In genomic region chr16:22531834-22532233, GRCm38 (mm10) we compare ENCODE assay signal across 11 mouse cellular contexts.
A peak's percentile ranks its signal among the peaks of the same experiment; 100 is the strongest.
DNase-seq lines count a peak whose midpoint lies in the region; ATAC-seq and TF ChIP-seq lines count a peak whose summit lies in the region.
"Had no signal": no experiment of that assay in that cellular context is flagged by ENCODE, and none has a peak within 500 bp of the region (broad histone marks: within the 10 kb centered on the region; RNA-seq: fewer than 3 reads in every experiment).

No protein-coding gene starts in this region.

- peak; percentile 46 for DNase-seq in gastrocnemius, adult 18-20 months (ENCODE audit: low spot score)
- DNase-seq in gastrocnemius, postnatal 25 days: no peak
- DNase-seq in lung, postnatal 0 days (ENCODE audit: low spot score): no peak
- peak; percentile 54 to 57 for DNase-seq in heart, postnatal 36 days
- DNase-seq in lung, postnatal 4 days: peak; percentile 45 to 52
- no peak for DNase-seq in forebrain, embryonic 14.5 days (ENCODE audit: low spot score)
- no peak for DNase-seq in left cerebral cortex, adult 2 months (ENCODE audit: extremely low spot score in 1 of 2, low spot score in 2 of 2)

- no peaks in the 10 kb centered on the region for H3K9me3 ChIP-seq in lung, embryonic 15.5 days
- no peaks in the 10 kb centered on the region for H3K9me3 ChIP-seq in lung, postnatal 0 days (ENCODE audit: low read length)
- H3K9me3 ChIP-seq in forebrain, embryonic 14.5 days (replicated peaks; ENCODE audit: control insufficient read depth, low read length): no peaks in the 10 kb centered on the region
- H3K9me3 ChIP-seq: limb, embryonic 15.5 days had no signal

- no peak for TF ChIP-seq CTCF in lung, postnatal 0 days (IDR thresholded peaks at IDR 0.05)
- TF ChIP-seq CTCF in left cerebral cortex, adult 2 months (IDR thresholded peaks at IDR 0.05): no peak

- no peak overlapping the region for H3K4me2 ChIP-seq in lung, embryonic 15.5 days
- H3K4me2 ChIP-seq in lung, postnatal 0 days (replicated peaks; ENCODE audit: low read depth, low read length): no peak overlapping the region
- H3K4me2 ChIP-seq in forebrain, embryonic 14.5 days (ENCODE audit: low read length): no peak overlapping the region
- H3K4me2 ChIP-seq: limb, embryonic 15.5 days had no signal

- ATAC-seq in lung, embryonic 15.5 days (ENCODE audit: borderline replicate concordance, extremely low read depth, low FRiP score, low TSS enrichment): no peak
- ATAC-seq in lung, postnatal 0 days: no peak
- ATAC-seq in forebrain, embryonic 14.5 days: no peak
- ATAC-seq: intestine, embryonic 16.5 days had no signal

- no peaks in the 10 kb centered on the region for H3K36me3 ChIP-seq in lung, embryonic 15.5 days
- H3K36me3 ChIP-seq in lung, postnatal 0 days (ENCODE audit: insufficient read depth, low read length): no peaks in the 10 kb centered on the region
- no peaks in the 10 kb centered on the region for H3K36me3 ChIP-seq in forebrain, embryonic 14.5 days (ENCODE audit: control insufficient read depth, insufficient read depth, low read length)
- H3K36me3 ChIP-seq: limb, embryonic 15.5 days had no signal

- H3K9ac ChIP-seq in lung, embryonic 15.5 days: no peak overlapping the region
- no peak overlapping the region for H3K9ac ChIP-seq in lung, postnatal 0 days (replicated peaks; ENCODE audit: low read depth)
- H3K9ac ChIP-seq in forebrain, embryonic 14.5 days (ENCODE audit: low read length): no peak overlapping the region
- H3K9ac ChIP-seq: limb, embryonic 15.5 days had no signal

- WGBS in lung, embryonic 15.5 days: 57% methylated on average over 6 of the region's 6 CpGs
- 59% methylated on average over 6 of the region's 6 CpGs for WGBS in lung, postnatal 0 days
- WGBS in forebrain, embryonic 14.5 days: 92% methylated on average over 6 of the region's 6 CpGs

- intact Hi-C loops in heart, postnatal 36 days (cut with DNase I): no loop called here
- intact Hi-C loops in left cerebral cortex, adult 2 months (cut with DNase I): no loop called here

- no peaks in the 10 kb centered on the region for H3K27me3 ChIP-seq in lung, embryonic 15.5 days
- H3K27me3 ChIP-seq in lung, postnatal 0 days (replicated peaks; ENCODE audit: insufficient read depth, low read length): no peaks in the 10 kb centered on the region
- no peaks in the 10 kb centered on the region for H3K27me3 ChIP-seq in forebrain, embryonic 14.5 days (replicated peaks; ENCODE audit: control insufficient read depth, insufficient read depth, low read length)
- H3K27me3 ChIP-seq: limb, embryonic 15.5 days had no signal

- peak overlapping the region; percentile 39 for H3K27ac ChIP-seq in lung, embryonic 15.5 days
- no peak overlapping the region for H3K27ac ChIP-seq in lung, postnatal 0 days (ENCODE audit: low read length)
- H3K27ac ChIP-seq in forebrain, embryonic 14.5 days (ENCODE audit: low read depth, low read length): no peak overlapping the region
- H3K27ac ChIP-seq in left cerebral cortex, adult 2 months: no peak overlapping the region
- H3K27ac ChIP-seq: limb, embryonic 15.5 days; stomach, postnatal 0 days had no signal

- no peak for TF ChIP-seq EP300 in lung, postnatal 0 days (IDR thresholded peaks at IDR 0.05)

- no peak overlapping the region for H3K4me3 ChIP-seq in lung, embryonic 15.5 days
- H3K4me3 ChIP-seq in lung, postnatal 0 days (ENCODE audit: low read depth, low read length): no peak overlapping the region
- H3K4me3 ChIP-seq in forebrain, embryonic 14.5 days (ENCODE audit: low read depth, low read length): no peak overlapping the region
- H3K4me3 ChIP-seq in left cerebral cortex, adult 2 months: no peak overlapping the region
- H3K4me3 ChIP-seq: limb, embryonic 15.5 days had no signal

- peaks cover 45% of the 10 kb centered on the region for H3K4me1 ChIP-seq in lung, embryonic 15.5 days
- H3K4me1 ChIP-seq in lung, postnatal 0 days (ENCODE audit: insufficient read depth, low read depth, low read length): no peaks in the 10 kb centered on the region; the same call in 1 of the 2 replicates
- H3K4me1 ChIP-seq in forebrain, embryonic 14.5 days (ENCODE audit: control insufficient read depth, insufficient read depth, low read length): no peaks in the 10 kb centered on the region

Comparison
In these comparisons a context has a peak if more than half of its experiments do, and no peak if none do; other contexts are left out.
1. DNase-seq: peak in gastrocnemius, adult 18-20 months (single experiment), heart, postnatal 36 days (2 of 2) and lung, postnatal 4 days (2 of 2); none in gastrocnemius, postnatal 25 days (single experiment), lung, postnatal 0 days (single experiment), forebrain, embryonic 14.5 days (single experiment) and left cerebral cortex, adult 2 months (0 of 2).